Mouse (Mus musculus): ENCODE measurements around the gene Pklr.

DNA sequence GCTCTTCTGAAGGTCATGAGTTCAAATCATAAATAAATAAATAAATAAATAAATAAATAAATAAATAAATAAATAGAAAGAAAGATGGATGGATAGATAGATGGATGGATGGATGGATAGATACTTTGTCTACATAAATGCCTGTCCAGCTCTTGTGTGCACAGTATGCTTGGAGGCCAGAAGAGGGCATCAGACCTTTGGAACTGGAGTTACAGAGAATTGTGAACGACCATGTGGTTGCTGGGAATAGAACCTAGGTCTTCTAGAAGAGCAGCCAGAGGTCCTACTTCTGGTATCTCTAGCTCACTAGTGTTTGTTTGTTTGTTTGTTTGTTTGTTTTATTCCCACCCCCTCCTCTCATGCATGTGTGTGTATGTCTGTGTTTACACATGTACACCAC, 57.4 kb downstream of the Pklr start:
- TF ChIP-seq POLR2A (IDR thresholded peaks at IDR 0.05; ENCODE audit: borderline replicate concordance, control insufficient read depth, low read depth, low read length) (no peak), CTCF (IDR thresholded peaks at IDR 0.05; ENCODE audit: control insufficient read depth, insufficient read depth, low read length) (no peak)

Data from bone marrow, adult 2 months (tissue).